Mouse (Mus musculus) E14TG2a.4 (cell line): Measurements from ENCODE around the gene Gcnt2.
"Not testable (repeated sequence)": the region's sequence is repeated elsewhere in the genome, so short reads cannot be mapped to it uniquely, and the experiment has no call there.

Source experiments
- CTCF ChIP-seq: conservative IDR thresholded peaks from 2 replicates; pipeline ENCODE4 v1.5.1; 2014; ENCODE audit warnings: low read length
- NANOG ChIP-seq: IDR thresholded peaks from 2 replicates; pipeline ENCODE4 v1.6.1; 2014; ENCODE audit warnings: borderline replicate concordance, low read length, mixed read lengths

DNA sequence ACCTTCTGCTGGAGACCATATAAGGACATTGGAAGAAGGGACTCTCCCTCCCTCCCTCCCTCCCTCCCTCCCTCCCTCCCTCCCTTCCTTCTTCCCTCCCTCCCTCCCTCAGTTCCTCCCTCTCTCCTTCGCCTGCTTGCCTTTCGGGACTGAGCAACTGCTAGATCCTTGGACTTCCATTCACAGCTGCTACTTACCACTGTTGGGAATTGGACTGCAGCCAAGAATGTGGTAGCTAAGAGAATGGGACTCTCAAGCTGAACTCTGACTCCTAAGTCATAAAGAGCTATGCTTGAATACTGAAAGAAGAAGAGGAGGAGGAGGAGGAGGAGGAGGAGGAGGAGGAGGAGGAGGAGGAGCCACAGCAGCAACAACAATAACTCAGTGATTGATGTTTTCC, 72.3 kb downstream of the Gcnt2 start:
- TF ChIP-seq CTCF, NANOG: not testable (repeated sequence)
